Mouse (Mus musculus) ES-Bruce4 (cell line): ENCODE results near the gene Ascc3. TPM values are rescaled to one million over a fixed set of nuclear protein-coding genes. Genes with fewer than 3 reads are reported as not detected.

Source experiments
- H3K27ac ChIP-seq: 2 replicates; pipeline ENCODE4 v1.5.1; 2012; ENCODE audit warnings: low read length, inconsistent platforms; ENCODE audit not compliant: insufficient read depth
- H3K27me3 ChIP-seq: 2 replicates; pipeline ENCODE4 v1.6.1; 2012; ENCODE audit warnings: mild to moderate bottlenecking, low read length, inconsistent platforms; ENCODE audit not compliant: control insufficient read depth, poor library complexity, insufficient read depth, severe bottlenecking
- H3K36me3 ChIP-seq: 2 replicates; pipeline ENCODE4 v1.6.1; 2012; ENCODE audit warnings: inconsistent platforms, mild to moderate bottlenecking, low read length, moderate library complexity; ENCODE audit not compliant: control insufficient read depth, poor library complexity, insufficient read depth, severe bottlenecking
- H3K4me1 ChIP-seq: one replicate; pipeline ENCODE4 v1.8.1; 2011; ENCODE audit warnings: low read length; ENCODE audit not compliant: control insufficient read depth, insufficient read depth
- H3K4me3 ChIP-seq: 2 replicates; pipeline ENCODE4 v1.5.1; 2011; ENCODE audit warnings: low read depth, mild to moderate bottlenecking, low read length
- H3K9ac ChIP-seq: 2 replicates; pipeline ENCODE4 v1.6.1; 2012; ENCODE audit warnings: low read depth, mild to moderate bottlenecking, inconsistent platforms; ENCODE audit not compliant: poor library complexity, severe bottlenecking
- H3K9me3 ChIP-seq: replicated peaks from 2 replicates; pipeline ENCODE4 v1.6.1; 2012; ENCODE audit warnings: mild to moderate bottlenecking, low read length, inconsistent platforms; ENCODE audit not compliant: control insufficient read depth, poor library complexity, insufficient read depth, severe bottlenecking
- CTCF ChIP-seq: IDR thresholded peaks from one replicate; pipeline ENCODE4 v1.8.1; 2011; ENCODE audit warnings: low read depth, low read length
- EP300 ChIP-seq: IDR thresholded peaks from 2 replicates; pipeline ENCODE4 v1.6.1; 2011; ENCODE audit warnings: low read depth, low read length; ENCODE audit not compliant: insufficient read depth
- POLR2A ChIP-seq: IDR thresholded peaks from one replicate; pipeline ENCODE4 v1.8.1; 2011; ENCODE audit warnings: low read length; ENCODE audit not compliant: insufficient read depth
- polyA plus RNA-seq: library from polyadenylated mRNA; stranded (reverse); fragments of >200 nt; gene quantifications from 2 replicates; pipeline ENCODE4 v1.2.4, GENCODE M21; 2011; ENCODE audit warnings: low read depth; ENCODE audit not compliant: missing spikeins, insufficient read depth, insufficient read length

Ascc3 gene
- polyA plus RNA-seq, 1 experiment = 39.1 TPM

DNA sequence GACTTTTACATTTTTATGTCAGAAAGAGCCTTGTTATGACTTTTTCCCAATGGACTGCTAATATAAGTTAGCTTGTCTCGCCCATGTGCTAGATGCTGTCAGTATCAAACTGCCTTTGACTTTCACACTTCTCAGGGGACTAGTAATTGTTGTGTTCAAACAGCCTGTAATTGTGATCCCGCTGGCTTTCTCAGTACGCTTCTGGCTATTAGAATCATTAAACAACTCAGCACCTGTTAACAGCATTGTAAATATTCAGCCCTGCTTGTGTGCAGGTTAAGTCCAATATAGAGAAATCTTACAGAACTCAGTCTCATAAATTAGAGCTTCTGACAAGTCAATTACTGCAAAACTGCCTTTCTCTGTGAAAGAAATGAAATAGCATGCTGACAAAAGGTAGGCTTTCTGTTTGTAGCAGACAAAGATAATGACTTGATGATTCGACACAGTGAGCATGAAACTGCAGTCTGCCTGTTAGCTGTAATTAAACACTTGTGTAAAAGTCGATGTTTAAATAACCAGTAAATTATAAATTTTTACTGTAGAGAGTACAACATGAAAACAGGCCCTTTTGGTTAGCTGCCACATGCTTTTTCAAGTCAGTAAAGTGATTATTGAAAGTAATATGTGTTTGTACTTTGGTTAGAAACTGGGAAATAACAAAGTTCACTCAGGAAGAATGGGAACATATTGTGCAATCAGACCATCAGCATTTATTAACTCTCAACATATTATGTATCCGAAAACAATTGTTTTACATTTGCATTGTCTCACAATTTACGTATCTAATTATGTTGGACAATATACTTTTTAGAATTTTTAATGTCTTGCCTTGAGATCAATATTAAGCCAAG, 171.2 kb downstream of the Ascc3 start:
- H3K9ac ChIP-seq = no peak overlapping the region
- no peaks in the 10 kb centered on the region for H3K27me3 ChIP-seq
- no peak for TF ChIP-seq POLR2A
- TF ChIP-seq EP300 = no peak
- TF ChIP-seq CTCF = no peak

DNA sequence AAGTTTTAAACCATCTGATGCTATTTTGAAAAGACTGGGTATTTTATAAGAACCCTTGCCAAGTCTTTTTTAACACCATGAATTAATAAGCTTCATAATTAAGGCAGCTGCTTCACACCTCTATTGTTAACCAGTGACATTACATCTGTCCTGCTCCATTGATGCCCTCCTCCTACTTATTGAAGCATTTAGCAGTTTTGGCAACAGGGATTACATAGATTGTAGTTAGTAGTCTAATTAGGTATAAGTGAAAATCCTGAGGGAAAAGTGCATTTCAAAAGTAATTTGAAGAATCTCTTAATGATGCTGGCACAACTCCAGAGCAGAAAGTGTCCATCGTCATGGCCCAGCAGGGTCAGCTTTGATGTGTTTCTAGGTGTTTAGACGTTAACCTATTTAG, 180.3 kb downstream of the Ascc3 start:
- Histone ChIP-seq H3K9me3 (no peaks in the 10 kb centered on the region), H3K4me1 (no peaks in the 10 kb centered on the region), H3K27me3 (no peaks in the 10 kb centered on the region), H3K4me3 (no peak overlapping the region), H3K36me3 (no peaks in the 10 kb centered on the region), H3K27ac (no peak overlapping the region), H3K9ac (no peak overlapping the region)
- TF ChIP-seq CTCF = no peak
- no peak for TF ChIP-seq POLR2A
- TF ChIP-seq EP300 = no peak

More for the DNA sequence above, 171.2 kb downstream of the Ascc3 start:
- Histone ChIP-seq H3K9me3 (no peaks in the 10 kb centered on the region), H3K36me3 (no peaks in the 10 kb centered on the region), H3K4me3 (no peak overlapping the region), H3K27ac (no peak overlapping the region), H3K4me1 (no peaks in the 10 kb centered on the region)

DNA sequence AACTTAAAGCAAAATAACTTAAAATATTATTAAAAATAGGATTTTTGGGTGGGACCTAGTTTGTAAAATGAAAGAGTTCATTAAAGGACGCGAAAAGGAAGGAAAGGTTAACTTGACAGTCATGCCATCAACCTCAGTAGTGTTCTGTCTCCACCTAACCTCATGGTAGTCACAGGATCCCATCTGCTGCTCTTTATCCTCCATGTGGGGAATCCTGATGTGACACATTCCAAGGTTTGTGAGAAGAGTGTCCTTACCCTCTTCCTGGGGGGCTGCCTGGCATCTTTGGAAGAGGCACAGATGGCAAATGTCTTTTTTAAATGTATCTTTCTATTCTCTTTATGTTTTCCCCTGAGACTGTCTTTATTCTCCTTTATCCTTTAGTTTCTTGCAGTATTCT, 181.4 kb downstream of the Ascc3 start:
- no peaks in the 10 kb centered on the region for H3K4me1 ChIP-seq
- no peaks in the 10 kb centered on the region for H3K27me3 ChIP-seq
- H3K9me3 ChIP-seq = no peaks in the 10 kb centered on the region
- H3K9ac ChIP-seq = no peak overlapping the region
- H3K27ac ChIP-seq = no peak overlapping the region
- TF ChIP-seq CTCF (no peak), EP300 (no peak), POLR2A (no peak)
- H3K4me3 ChIP-seq = no peak overlapping the region
- no peaks in the 10 kb centered on the region for H3K36me3 ChIP-seq

DNA sequence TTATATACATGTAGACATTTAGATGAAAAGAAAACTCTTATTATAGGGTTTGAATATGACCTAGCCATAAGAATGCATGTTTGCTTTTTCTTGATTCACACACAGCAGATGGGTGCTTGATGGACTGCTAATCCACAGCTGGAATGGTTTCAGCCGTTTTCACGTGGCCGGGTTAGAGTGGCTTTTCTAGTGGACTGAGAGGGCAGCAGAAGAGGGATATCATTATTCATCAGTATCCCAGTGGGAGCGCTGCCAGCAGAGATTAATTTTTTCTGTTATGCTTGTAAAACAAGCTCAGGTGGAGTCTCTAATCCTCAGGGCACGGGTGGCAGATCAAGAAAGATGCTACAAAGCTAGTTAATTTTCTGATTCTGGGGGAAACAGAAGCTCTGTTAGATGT, 200.4 kb downstream of the Ascc3 start:
- Histone ChIP-seq H3K4me3 (no peak overlapping the region), H3K27ac (no peak overlapping the region), H3K9me3 (no peaks in the 10 kb centered on the region), H3K36me3 (no peaks in the 10 kb centered on the region), H3K4me1 (no peaks in the 10 kb centered on the region), H3K27me3 (no peaks in the 10 kb centered on the region), H3K9ac (no peak overlapping the region)
- TF ChIP-seq CTCF (no peak), EP300 (no peak), POLR2A (no peak)

DNA sequence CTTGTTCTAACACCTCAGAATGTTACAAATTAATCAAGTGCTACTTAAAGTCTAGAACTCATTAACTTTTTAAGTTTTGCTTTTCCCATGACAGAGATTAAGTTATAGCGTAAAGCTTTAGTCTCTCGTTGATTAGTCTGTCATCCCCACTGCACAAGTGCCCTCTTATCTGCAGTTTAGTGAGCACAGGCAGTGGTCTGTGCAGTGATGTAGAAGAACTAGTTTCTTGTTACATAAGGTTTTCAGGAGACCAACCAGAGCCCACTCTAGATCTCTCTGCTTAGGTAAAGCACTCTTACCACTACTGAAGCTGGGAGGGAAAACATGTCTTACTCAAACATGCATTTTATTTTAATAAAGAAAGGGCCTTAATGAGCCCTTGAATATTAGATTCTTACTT, 209.1 kb downstream of the Ascc3 start:
- Histone ChIP-seq H3K27me3 (no peaks in the 10 kb centered on the region), H3K4me1 (no peaks in the 10 kb centered on the region), H3K27ac (no peak overlapping the region), H3K9ac (no peak overlapping the region), H3K4me3 (no peak overlapping the region), H3K36me3 (no peaks in the 10 kb centered on the region), H3K9me3 (no peaks in the 10 kb centered on the region)
- TF ChIP-seq EP300 = no peak
- TF ChIP-seq CTCF = no peak
- TF ChIP-seq POLR2A = no peak

DNA sequence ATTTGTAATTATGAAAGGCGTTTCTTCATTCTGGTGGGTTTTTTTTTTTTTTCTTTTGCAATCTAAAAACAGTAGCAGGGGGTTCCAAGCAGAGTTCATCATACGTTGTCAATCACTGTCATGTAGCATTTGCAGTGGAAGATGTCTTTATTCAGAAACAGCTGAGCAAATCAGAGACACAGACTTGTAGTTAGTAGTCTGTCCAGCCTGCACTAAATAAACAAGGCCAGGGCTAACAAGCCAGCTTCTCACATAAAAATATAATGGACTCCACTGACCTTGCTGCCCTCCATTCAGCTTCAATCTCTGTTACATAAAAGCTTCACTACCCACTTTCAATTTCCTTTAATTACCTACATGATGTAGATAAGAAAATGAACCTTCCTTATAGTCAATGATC, 209.9 kb downstream of the Ascc3 start:
- no peaks in the 10 kb centered on the region for H3K4me1 ChIP-seq
- H3K9me3 ChIP-seq = no peaks in the 10 kb centered on the region
- no peak overlapping the region for H3K9ac ChIP-seq
- H3K36me3 ChIP-seq = no peaks in the 10 kb centered on the region
- no peak overlapping the region for H3K4me3 ChIP-seq
- TF ChIP-seq POLR2A = no peak
- TF ChIP-seq EP300 = no peak
- TF ChIP-seq CTCF = no peak
- H3K27me3 ChIP-seq = no peaks in the 10 kb centered on the region
- H3K27ac ChIP-seq = no peak overlapping the region
